Mouse (Mus musculus): ENCODE results near the gene Me3. TPM values are rescaled to one million over a fixed set of nuclear protein-coding genes. Genes with fewer than 3 reads are reported as not detected.

Me3 gene
- total and polyA plus RNA-seq, 2 experiments from 2014 or later = 15.5 to 23.5 TPM

DNA sequence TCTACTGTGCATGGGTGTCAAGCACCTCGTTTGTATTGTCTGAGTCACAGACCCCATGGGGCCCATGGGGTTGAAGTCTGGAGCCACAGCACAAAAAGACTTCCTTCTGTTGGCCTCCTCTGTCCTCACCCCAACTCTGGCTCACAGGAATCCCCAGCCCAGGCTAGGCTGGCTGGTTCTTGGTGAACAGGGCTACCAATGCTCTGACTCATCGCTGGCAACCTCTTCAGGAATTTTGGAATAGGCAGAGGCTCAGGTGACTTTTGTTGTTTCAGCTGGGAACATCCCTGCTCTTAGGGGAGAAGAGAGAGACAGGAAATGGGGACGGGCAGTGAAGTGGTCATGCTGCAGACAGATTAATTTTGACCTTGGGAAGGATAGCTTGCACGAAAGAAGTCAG is 205.6 kb downstream of the Me3 start:
- WGBS = 25% methylated on average over 4 of the region's 4 CpGs
- no peaks in the 10 kb centered on the region for H3K9me3 ChIP-seq (replicated peaks; ENCODE audit: control insufficient read depth, low read length)
- H3K4me3 ChIP-seq (ENCODE audit: low read depth, low read length) = no peak overlapping the region
- ATAC-seq (ENCODE audit: insufficient read depth, low read depth) (peak; percentile 65; the same call in 1 of the 2 replicates), DNase-seq (ENCODE audit: low spot score) (no peak)
- H3K27ac ChIP-seq (ENCODE audit: low read depth) = no peak overlapping the region
- no peak overlapping the region for H3K9ac ChIP-seq (replicated peaks; ENCODE audit: low read depth, low read length)
- H3K4me1 ChIP-seq (ENCODE audit: control insufficient read depth, insufficient read depth) = peaks cover 9% of the 10 kb centered on the region; the same call in 1 of the 2 replicates
- no peaks in the 10 kb centered on the region for H3K36me3 ChIP-seq (replicated peaks; ENCODE audit: control insufficient read depth, insufficient read depth, low read length)
- H3K27me3 ChIP-seq (ENCODE audit: control insufficient read depth, insufficient read depth, low read length) = no peaks in the 10 kb centered on the region
- no peak overlapping the region for H3K4me2 ChIP-seq (ENCODE audit: low read depth, low read length)
- TF ChIP-seq CTCF (IDR thresholded peaks at IDR 0.05; ENCODE audit: low read depth) = no peak
- TF ChIP-seq EP300 (IDR thresholded peaks at IDR 0.05; ENCODE audit: low read depth) = no peak

- Histone ChIP-seq H3K36me3 (replicated peaks; ENCODE audit: control insufficient read depth, insufficient read depth, low read length) (no peaks in the 10 kb centered on the region), H3K4me1 (ENCODE audit: control insufficient read depth, insufficient read depth) (peaks cover 9% of the 10 kb centered on the region; the same call in 1 of the 2 replicates), H3K9me3 (replicated peaks; ENCODE audit: control insufficient read depth, low read length) (no peaks in the 10 kb centered on the region), H3K27me3 (ENCODE audit: control insufficient read depth, insufficient read depth, low read length) (no peaks in the 10 kb centered on the region), H3K4me3 (ENCODE audit: low read depth, low read length) (no peak overlapping the region), H3K9ac (replicated peaks; ENCODE audit: low read depth, low read length) (no peak overlapping the region), H3K4me2 (ENCODE audit: low read depth, low read length) (no peak overlapping the region), H3K27ac (ENCODE audit: low read depth) (no peak overlapping the region)
- ATAC-seq (ENCODE audit: insufficient read depth, low read depth) (no peak), DNase-seq (ENCODE audit: low spot score) (no peak)
- 75% methylated on average over 8 of the region's 8 CpGs for WGBS
- TF ChIP-seq EP300 (IDR thresholded peaks at IDR 0.05; ENCODE audit: low read depth) (no peak), CTCF (IDR thresholded peaks at IDR 0.05; ENCODE audit: low read depth) (no peak)
Measured at GRCm38 (mm10) chr7:89839721-89840120, 207.5 kb downstream of the Me3 start.

DNA sequence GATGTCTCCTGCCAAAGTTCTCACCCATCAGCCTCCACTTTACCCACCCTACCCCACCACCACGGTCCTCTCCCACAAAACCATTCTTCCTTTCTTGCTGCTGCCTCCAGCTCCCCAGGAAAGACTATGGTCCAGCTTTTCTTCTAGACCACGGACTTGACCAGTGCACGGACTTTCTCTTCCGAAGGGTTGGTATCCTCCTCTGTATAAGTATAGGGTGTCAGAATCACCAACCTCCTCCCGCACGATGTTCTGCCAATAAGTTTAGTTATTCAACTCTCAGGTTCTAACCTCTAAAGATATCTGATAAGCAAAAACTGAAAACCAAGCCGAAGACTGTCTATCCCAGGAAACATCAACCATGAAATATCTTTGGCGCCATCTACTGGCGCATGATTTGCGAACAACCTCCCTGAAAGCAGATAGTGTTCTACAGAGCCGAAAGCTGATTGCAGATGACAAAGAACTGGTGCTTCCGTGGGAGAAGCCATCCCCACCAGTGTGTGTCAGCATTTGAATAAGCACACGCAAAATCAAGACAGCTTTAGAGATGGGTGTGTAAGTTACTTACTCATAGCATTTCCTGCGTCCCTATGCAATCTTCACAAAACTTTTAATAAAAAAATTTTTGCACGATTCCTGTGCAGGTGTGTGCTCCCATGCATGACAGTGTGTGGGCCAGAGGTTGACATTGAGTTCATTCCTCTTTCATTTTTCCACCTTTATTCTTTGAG is 209.6 kb downstream of the Me3 start:
- 31% methylated on average over 15 of the region's 15 CpGs for WGBS
- H3K4me2 ChIP-seq (ENCODE audit: low read depth, low read length) = peak overlapping the region; percentile 33; the same call in 1 of the 2 replicates
- no peak overlapping the region for H3K9ac ChIP-seq (replicated peaks; ENCODE audit: low read depth, low read length)

DNA sequence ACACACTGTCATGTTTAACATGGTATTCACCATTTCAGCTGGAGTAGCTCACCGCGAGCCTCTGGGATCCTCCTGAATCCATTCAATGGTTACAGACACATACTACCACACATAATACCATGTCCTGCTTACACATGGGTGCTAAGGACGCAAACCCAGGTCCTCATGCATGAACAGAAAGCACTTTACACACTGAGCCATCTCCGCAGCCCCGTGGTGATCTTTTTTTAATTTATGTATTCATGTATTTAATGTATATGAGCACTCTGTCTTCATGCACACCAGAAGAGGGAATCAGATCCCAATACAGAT is 210.2 kb downstream of the Me3 start:
- TF ChIP-seq CTCF (IDR thresholded peaks at IDR 0.05; ENCODE audit: low read depth) (no peak), EP300 (IDR thresholded peaks at IDR 0.05; ENCODE audit: low read depth) (no peak)
- Histone ChIP-seq H3K4me3 (ENCODE audit: low read depth, low read length) (no peak overlapping the region), H3K9me3 (replicated peaks; ENCODE audit: control insufficient read depth, low read length) (no peaks in the 10 kb centered on the region), H3K36me3 (replicated peaks; ENCODE audit: control insufficient read depth, insufficient read depth, low read length) (no peaks in the 10 kb centered on the region), H3K27me3 (ENCODE audit: control insufficient read depth, insufficient read depth, low read length) (no peaks in the 10 kb centered on the region), H3K4me2 (ENCODE audit: low read depth, low read length) (no peak overlapping the region), H3K27ac (ENCODE audit: low read depth) (no peak overlapping the region), H3K9ac (replicated peaks; ENCODE audit: low read depth, low read length) (no peak overlapping the region), H3K4me1 (ENCODE audit: control insufficient read depth, insufficient read depth) (peaks cover 9% of the 10 kb centered on the region; the same call in 1 of the 2 replicates)
- ATAC-seq (ENCODE audit: insufficient read depth, low read depth) (no peak), DNase-seq (ENCODE audit: low spot score) (no peak)
- 84% methylated on average over 5 of the region's 5 CpGs for WGBS

More for the DNA sequence above, 209.6 kb downstream of the Me3 start:
- ATAC-seq (ENCODE audit: insufficient read depth, low read depth) (0 out of 2 replicates have a peak, but pooled peaks have one; percentile 32), DNase-seq (ENCODE audit: low spot score) (peak; percentile 75)
- Histone ChIP-seq H3K27ac (ENCODE audit: low read depth) (no peak overlapping the region), H3K4me1 (ENCODE audit: control insufficient read depth, insufficient read depth) (peaks cover 9% of the 10 kb centered on the region; the same call in 1 of the 2 replicates), H3K9me3 (replicated peaks; ENCODE audit: control insufficient read depth, low read length) (no peaks in the 10 kb centered on the region), H3K36me3 (replicated peaks; ENCODE audit: control insufficient read depth, insufficient read depth, low read length) (no peaks in the 10 kb centered on the region), H3K27me3 (ENCODE audit: control insufficient read depth, insufficient read depth, low read length) (no peaks in the 10 kb centered on the region), H3K4me3 (ENCODE audit: low read depth, low read length) (no peak overlapping the region)
- TF ChIP-seq CTCF (IDR thresholded peaks at IDR 0.05; ENCODE audit: low read depth) (peak; percentile 88), EP300 (IDR thresholded peaks at IDR 0.05; ENCODE audit: low read depth) (no peak)

GRCm38 (mm10) chr7:89843121-89843520 is 210.9 kb downstream of the Me3 start:
- TF ChIP-seq CTCF (IDR thresholded peaks at IDR 0.05; ENCODE audit: low read depth) (no peak), EP300 (IDR thresholded peaks at IDR 0.05; ENCODE audit: low read depth) (no peak)
- H3K9me3 ChIP-seq (replicated peaks; ENCODE audit: control insufficient read depth, low read length) = no peaks in the 10 kb centered on the region
- WGBS = 56% methylated on average over 6 of the region's 6 CpGs
- no peak for DNase-seq (ENCODE audit: low spot score)
- H3K4me2 ChIP-seq (ENCODE audit: low read depth, low read length) = no peak overlapping the region
- H3K27ac ChIP-seq (ENCODE audit: low read depth) = no peak overlapping the region
- no peaks in the 10 kb centered on the region for H3K27me3 ChIP-seq (ENCODE audit: control insufficient read depth, insufficient read depth, low read length)
- no peak overlapping the region for H3K9ac ChIP-seq (replicated peaks; ENCODE audit: low read depth, low read length)
- H3K4me3 ChIP-seq (ENCODE audit: low read depth, low read length) = no peak overlapping the region
- no peaks in the 10 kb centered on the region for H3K36me3 ChIP-seq (replicated peaks; ENCODE audit: control insufficient read depth, insufficient read depth, low read length)
- H3K4me1 ChIP-seq (ENCODE audit: control insufficient read depth, insufficient read depth) = peaks cover 2% of the 10 kb centered on the region; the same call in 1 of the 2 replicates
- no peak for ATAC-seq (ENCODE audit: insufficient read depth, low read depth)

All from heart, postnatal 0 days (tissue).